Mouse (Mus musculus) left cerebral cortex, adult 9 months (tissue): ENCODE results near the gene Tmem253.
"Not testable (repeated sequence)": the region's sequence is repeated elsewhere in the genome, so short reads cannot be mapped to it uniquely, and the experiment has no call there.

Source experiments
- DNase-seq, 2 experiments: peaks; one replicate each; pipeline ENCODE4 v3.0.0; 2022; ENCODE audit warnings: low spot score in 2 of 2

Tmem253 gene

GRCm38 (mm10) chr14:52022244-52022708 lies 6.8 kb downstream of the Tmem253 start:
- DNase-seq, result no peak

DNA sequence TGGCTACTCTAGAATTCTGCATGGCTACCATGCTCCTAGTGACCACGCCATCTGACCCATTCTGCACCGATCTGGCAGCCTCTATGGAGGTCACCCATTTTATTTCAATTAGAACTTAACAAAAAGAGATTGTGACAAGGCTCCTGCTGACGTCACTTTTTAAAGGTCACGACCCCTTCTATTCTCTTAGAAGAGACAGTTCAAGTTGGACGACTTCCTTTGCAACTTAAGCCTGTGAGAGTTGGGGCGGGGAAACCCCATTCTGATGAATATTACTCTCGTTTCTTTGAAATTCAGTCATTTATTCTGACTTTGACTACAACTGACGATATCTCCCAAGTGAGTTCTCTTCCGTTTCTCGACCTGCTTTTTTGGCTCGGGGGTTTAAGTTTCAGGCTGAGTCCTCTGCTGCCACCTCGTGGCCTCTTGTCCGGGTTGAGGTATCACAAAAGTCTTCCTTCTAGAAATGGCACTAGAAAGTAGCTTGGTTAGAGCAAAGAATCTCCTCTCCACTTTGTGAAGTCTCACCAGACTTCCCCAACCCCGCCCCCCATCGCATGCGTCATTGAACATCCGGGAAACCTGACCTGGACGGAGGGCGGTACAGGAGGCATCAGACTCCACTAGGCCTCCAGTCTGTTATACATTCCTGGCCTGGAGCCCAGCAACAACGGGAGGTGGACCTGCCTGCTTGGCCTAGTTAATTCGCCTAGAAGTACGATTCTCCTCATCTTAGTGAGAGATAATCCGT lies 7.4 kb downstream of the Tmem253 start:
- peak in 1 of 2 experiments; percentile 90 for DNase-seq

DNA sequence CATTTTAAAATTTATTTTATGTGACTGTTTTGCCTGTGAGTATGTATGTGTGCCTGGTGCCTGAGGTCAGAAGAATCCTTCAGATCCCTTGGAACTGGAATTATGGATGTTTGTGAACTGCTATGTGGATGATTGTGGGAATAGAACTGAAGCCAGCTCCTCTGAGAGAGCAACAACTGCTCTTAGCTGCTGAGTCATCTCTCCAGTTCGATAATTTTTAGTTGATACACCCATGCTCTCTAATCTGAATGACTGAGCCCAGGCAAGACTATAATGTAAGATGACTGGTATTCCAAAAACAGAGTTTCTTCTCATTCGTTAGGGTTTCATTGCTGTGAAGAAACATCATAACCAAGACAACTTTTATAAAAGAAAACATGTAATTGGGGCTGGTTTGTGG lies 8.7 kb downstream of the Tmem253 start:
- DNase-seq, result no peak

GRCm38 (mm10) chr14:52026342-52026741 lies 10.9 kb downstream of the Tmem253 start:
- DNase-seq, result no peak

GRCm38 (mm10) chr14:52035926-52036325 lies 20.5 kb downstream of the Tmem253 start:
- DNase-seq, result no peak

DNA sequence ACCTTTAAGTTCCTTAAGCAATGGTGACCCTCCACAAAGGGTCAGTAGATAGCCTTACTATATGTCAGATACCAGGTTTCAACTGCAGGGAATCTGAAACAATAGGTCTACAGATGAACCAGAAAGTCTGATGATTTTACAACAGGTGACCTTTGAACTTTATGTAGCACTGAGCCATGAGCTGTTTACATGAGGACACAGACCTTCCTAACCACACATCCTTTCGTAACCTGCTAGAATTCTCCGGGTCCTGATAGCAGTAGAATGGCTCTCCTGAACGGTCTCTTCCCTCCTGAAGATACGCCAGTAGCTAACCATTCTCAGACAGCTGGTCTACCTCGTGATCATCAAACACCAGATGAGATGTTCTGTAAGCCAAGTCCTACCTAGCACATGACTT lies 23.9 kb downstream of the Tmem253 start:
- DNase-seq, result no peak

DNA sequence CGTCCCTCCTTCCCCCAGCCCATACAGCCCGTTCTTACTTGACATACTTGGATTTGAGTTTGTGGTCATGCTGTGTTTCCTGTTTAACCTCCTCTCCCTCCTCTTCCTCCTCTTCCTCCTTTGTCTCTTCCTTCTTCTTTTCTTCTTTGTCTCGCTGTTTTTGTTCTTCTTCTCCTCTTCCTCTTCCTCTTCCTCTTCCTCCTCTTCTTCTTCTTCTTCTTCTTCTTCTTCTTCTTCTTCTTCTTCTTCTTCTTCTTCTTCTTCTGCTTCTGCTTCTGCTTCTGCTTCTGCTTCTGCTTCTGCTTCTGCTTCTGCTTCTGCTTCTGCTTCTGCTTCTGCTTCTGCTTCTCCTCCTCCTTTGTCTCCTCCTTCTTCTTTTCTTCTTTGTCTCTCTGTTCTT lies 26.9 kb downstream of the Tmem253 start, which contains the start of gene Olfr221:
Olfr221 (minus strand) TSS at position 101 of the 400 bp plus-strand sequence.
- DNase-seq, result not testable (repeated sequence)

GRCm38 (mm10) chr14:52043446-52043845 lies 28.0 kb downstream of the Tmem253 start:
- peak in 1 of 2 experiments; percentile 26 for DNase-seq

GRCm38 (mm10) chr14:52044901-52045678 lies 29.6 kb downstream of the Tmem253 start:
- peak in 1 of 2 experiments; percentile 33 for DNase-seq

- peak in 1 of 2 experiments; percentile 26 for DNase-seq
Observed at GRCm38 (mm10) chr14:52045966-52046565, 30.6 kb downstream of the Tmem253 start.

- DNase-seq, result not testable (repeated sequence)
Observed at GRCm38 (mm10) chr14:52052720-52053119, 37.3 kb downstream of the Tmem253 start.

- peak in 1 of 2 experiments; percentile 13 for DNase-seq
Observed at GRCm38 (mm10) chr14:52059982-52060381, 44.5 kb downstream of the Tmem253 start.

- peak in 1 of 2 experiments; percentile 16 for DNase-seq
Observed at GRCm38 (mm10) chr14:52060800-52061199, 45.3 kb downstream of the Tmem253 start.

GRCm38 (mm10) chr14:52061798-52062197 lies 46.3 kb downstream of the Tmem253 start:
- DNase-seq, result no peak

- DNase-seq, result no peak
Observed at GRCm38 (mm10) chr14:52066135-52066534, 50.7 kb downstream of the Tmem253 start.
